30 mouse cellular contexts compared by ENCODE assay signal in the genomic region with DNA sequence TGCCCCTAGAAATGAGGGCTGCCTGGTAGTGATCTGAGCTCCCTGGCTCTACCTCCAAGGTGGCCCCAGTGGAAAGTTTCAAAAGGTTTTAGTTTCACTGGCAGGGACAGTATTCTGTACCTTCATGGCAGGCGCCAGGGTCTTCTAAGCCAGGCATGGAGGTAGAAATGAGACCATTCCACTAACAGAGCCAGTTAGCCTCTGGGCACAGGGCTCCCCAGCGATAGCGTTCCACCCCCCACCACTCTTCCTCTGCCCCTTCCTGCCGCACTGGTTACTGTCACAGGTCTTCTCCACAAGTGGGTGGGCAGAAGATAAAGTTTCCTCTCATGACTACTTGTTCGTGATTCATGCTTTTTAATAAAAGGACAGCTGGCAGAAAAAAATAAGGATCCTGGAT. TPM values are rescaled to one million over a fixed set of nuclear protein-coding genes. Genes with fewer than 3 reads are reported as not detected.
DNase-seq lines count a peak whose midpoint lies in the region; ATAC-seq and TF ChIP-seq lines count a peak whose summit lies in the region.
"Had no signal": no experiment of that assay in that cellular context is flagged by ENCODE, and none has a peak within 500 bp of the region (broad histone marks: within the 10 kb centered on the region; RNA-seq: fewer than 3 reads in every experiment).

No protein-coding gene starts in this region.

- TF ChIP-seq EP300 in heart, adult 2 months (IDR thresholded peaks at IDR 0.05; ENCODE audit: insufficient read depth, low read depth, low read length) = no peak

- TF ChIP-seq CTCF in heart, adult 2 months (IDR thresholded peaks at IDR 0.05) = no peak

- H3K27me3 ChIP-seq in heart, adult 2 months (ENCODE audit: control insufficient read depth, insufficient read depth, low read length) = no peaks in the 10 kb centered on the region
- H3K27me3 ChIP-seq in heart, embryonic 16.5 days (ENCODE audit: control insufficient read depth, insufficient read depth, low read length) = no peaks in the 10 kb centered on the region
- H3K27me3 ChIP-seq in embryonic facial prominence, embryonic 10.5 days (replicated peaks; ENCODE audit: low read depth, poor library complexity, severe bottlenecking) = peaks cover 9% of the 10 kb centered on the region; the same call in 1 of the 2 replicates
- no peaks in the 10 kb centered on the region for H3K27me3 ChIP-seq in myocyte (ENCODE audit: control insufficient read depth, insufficient read depth, insufficient read length)
- H3K27me3 ChIP-seq: embryonic facial prominence, embryonic 12.5 days had no signal

- no peak overlapping the region for H3K9ac ChIP-seq in heart, adult 2 months (ENCODE audit: low read depth, low read length)
- no peak overlapping the region for H3K9ac ChIP-seq in heart, embryonic 16.5 days (ENCODE audit: low read length)
- H3K9ac ChIP-seq: embryonic facial prominence, embryonic 12.5 days; liver, embryonic 12.5 days had no signal

- ATAC-seq in heart, embryonic 16.5 days (replicated peaks; ENCODE audit: extremely low read depth, insufficient read depth, low FRiP score) = no peak
- ATAC-seq: forebrain, embryonic 14.5 days; hindbrain, postnatal 0 days; intestine, postnatal 0 days; liver, embryonic 12.5 days had no signal

- no peak overlapping the region for H3K4me3 ChIP-seq in heart, adult 2 months
- H3K4me3 ChIP-seq in heart, embryonic 16.5 days (ENCODE audit: low read length) = no peak overlapping the region
- H3K4me3 ChIP-seq in embryonic facial prominence, embryonic 10.5 days = 0 out of 2 replicates have a peak overlapping the region, but pooled peaks have one; percentile 96
- peak overlapping the region; percentile 99 for H3K4me3 ChIP-seq in myocyte
- H3K4me3 ChIP-seq: embryonic facial prominence, embryonic 12.5 days; liver, embryonic 12.5 days had no signal

- TF ChIP-seq POLR2A in heart, adult 2 months (IDR thresholded peaks at IDR 0.05; ENCODE audit: insufficient read depth, low read depth, low read length) = no peak
- TF ChIP-seq POLR2A in myocyte (IDR thresholded peaks at IDR 0.05; ENCODE audit: insufficient read length, low read depth) = peak; percentile 63

- H3K36me3 ChIP-seq in heart, adult 2 months (ENCODE audit: control insufficient read depth, insufficient read depth, low read length) = no peaks in the 10 kb centered on the region
- no peaks in the 10 kb centered on the region for H3K36me3 ChIP-seq in heart, embryonic 16.5 days (ENCODE audit: control insufficient read depth, insufficient read depth)
- peaks cover 10% of the 10 kb centered on the region for H3K36me3 ChIP-seq in embryonic facial prominence, embryonic 10.5 days (replicated peaks)
- peaks cover 4% of the 10 kb centered on the region for H3K36me3 ChIP-seq in myocyte (ENCODE audit: control insufficient read depth, insufficient read depth)
- H3K36me3 ChIP-seq: liver, embryonic 12.5 days had no signal

- peak overlapping the region; percentile 99 for H3K27ac ChIP-seq in heart, adult 2 months
- 0 out of 2 replicates have a peak overlapping the region, but pooled peaks have one; percentile 1 for H3K27ac ChIP-seq in heart, embryonic 16.5 days (ENCODE audit: low read length)
- H3K27ac ChIP-seq in embryonic facial prominence, embryonic 10.5 days (replicated peaks) = no peak overlapping the region
- H3K27ac ChIP-seq: embryonic facial prominence, embryonic 12.5 days; hindbrain, postnatal 0 days; liver, embryonic 12.5 days; stomach, postnatal 0 days had no signal

- H3K4me1 ChIP-seq in heart, adult 2 months (ENCODE audit: control insufficient read depth, insufficient read depth, low read length) = peaks cover 24% of the 10 kb centered on the region
- peaks cover 37% of the 10 kb centered on the region for H3K4me1 ChIP-seq in heart, embryonic 16.5 days (ENCODE audit: control insufficient read depth, insufficient read depth, low read length)
- H3K4me1 ChIP-seq in embryonic facial prominence, embryonic 10.5 days = peaks cover 72% of the 10 kb centered on the region

- H3K9me3 ChIP-seq in heart, embryonic 16.5 days (replicated peaks; ENCODE audit: control insufficient read depth, low read length) = no peaks in the 10 kb centered on the region
- H3K9me3 ChIP-seq in embryonic facial prominence, embryonic 10.5 days = no peaks in the 10 kb centered on the region
- H3K9me3 ChIP-seq: embryonic facial prominence, embryonic 12.5 days; liver, embryonic 12.5 days had no signal

- H3ac ChIP-seq in myocyte (ENCODE audit: control insufficient read depth, insufficient read length) = no peak overlapping the region

- H3K79me2 ChIP-seq in heart, adult 2 months (replicated peaks; ENCODE audit: control insufficient read depth, insufficient read depth, low read length) = no peaks in the 10 kb centered on the region; the same call in 1 of the 2 replicates
- H3K79me2 ChIP-seq in myocyte (ENCODE audit: control insufficient read depth, insufficient read depth) = peaks cover 25% of the 10 kb centered on the region

- intact Hi-C loops in heart, adult 2 months (cut with DNase I) = no loop called here
- intact Hi-C loops in heart, postnatal 36 days (cut with DNase I) = no loop called here
- intact Hi-C loops in heart, postnatal 10 days (cut with DNase I) = no loop called here

- DNase-seq in heart, adult 2 months = no peak
- no peak for DNase-seq in heart, postnatal 36 days
- DNase-seq in heart, postnatal 10 days = no peak
- DNase-seq in embryonic facial prominence, embryonic 10.5 days (ENCODE audit: low spot score) = no peak
- DNase-seq in urinary bladder, postnatal 10 days (ENCODE audit: low spot score) = no peak
- DNase-seq: cerebellum, adult 11-12 months; gastrocnemius, postnatal 14 days; kidney, postnatal 14 days; lung, postnatal 10 days; right cerebral cortex, postnatal 14 days; thymus, adult 2 months; thymus, postnatal 4 days had no signal

- WGBS in heart, adult 2 months = 56% methylated on average over 5 of the region's 5 CpGs
- 66% methylated on average over 5 of the region's 5 CpGs for WGBS in heart, embryonic 16.5 days
- WGBS in embryonic facial prominence, embryonic 10.5 days = 57% methylated on average over 5 of the region's 5 CpGs

- H3K4me2 ChIP-seq in heart, embryonic 16.5 days (ENCODE audit: low read depth, low read length) = no peak overlapping the region
- peak overlapping the region; percentile 98 for H3K4me2 ChIP-seq in myocyte (ENCODE audit: low read depth)
- H3K4me2 ChIP-seq: liver, embryonic 12.5 days had no signal

TF ChIP-seq in myocyte, 11 proteins besides CTCF, POLR2A, EP300 and RAD21:
- TF ChIP-seq MYOD1 (IDR thresholded peaks at IDR 0.05; ENCODE audit: control insufficient read depth in 1 of 3, insufficient read length in 2 of 3, low read depth in 2 of 3) (peak in 1 of 3 experiments; percentile 50), POLR2AphosphoS2 (IDR thresholded peaks at IDR 0.05; ENCODE audit: insufficient read length, low read depth) (peak; percentile 63), MYOG (IDR thresholded peaks at IDR 0.05; ENCODE audit: control insufficient read depth in 1 of 3, insufficient read depth in 1 of 3, insufficient read length in 2 of 3, low read depth in 2 of 3) (peak in 1 of 3 experiments; percentile 2), TCF12 (IDR thresholded peaks at IDR 0.05; ENCODE audit: insufficient read depth, poor library complexity, severe bottlenecking) (no peak)

RNA-seq across cellular contexts. Expression of a gene that starts 1.7 kb away (rescaled TPM):
- 10 to 100 TPM; 10.6 to 11.1 TPM for total RNA-seq in heart, adult 2 months (2021)
- polyA plus RNA-seq in heart, adult 2 months (2012; rRNA removed) = 12.7 and 15.2 TPM in 2 replicates
- 10 to 100 TPM; 15.0 to 17.1 TPM for total RNA-seq in heart, postnatal 36 days (2021)
- 7.8 and 8.8 TPM in 2 replicates for polyA plus RNA-seq in heart, embryonic 16.5 days (2015; fragmentation: Nextera tagmentation; extraction: Ambion mirVana)
- total RNA-seq in heart, postnatal 10 days (2021) = 10 to 100 TPM; 24.4 to 25.0 TPM
- polyA plus RNA-seq in embryonic facial prominence, embryonic 10.5 days (2016; fragmentation: Nextera tagmentation; extraction: Ambion mirVana) = 24.9 and 25.9 TPM in 2 replicates
- 30.7 TPM for polyA plus RNA-seq in myocyte (2012; fragmentation: generic; extraction: Trizol)
- total RNA-seq: neutrophil, adult 5-6 weeks had no signal

RNA-seq across cellular contexts. Expression of a gene that starts 12.6 kb away (rescaled TPM):
- 1 to 10 TPM; 6.2 to 6.3 TPM for total RNA-seq in heart, adult 2 months (2021)
- polyA plus RNA-seq in heart, adult 2 months (2012; rRNA removed) = 11.1 TPM in 2 replicates
- 1 to 10 TPM; 7.3 to 7.8 TPM for total RNA-seq in heart, postnatal 36 days (2021)
- polyA plus RNA-seq in heart, embryonic 16.5 days (2015; fragmentation: Nextera tagmentation; extraction: Ambion mirVana) = 31.1 and 32.5 TPM in 2 replicates
- total RNA-seq in heart, postnatal 10 days (2021) = 10 to 100 TPM; 12.9 to 14.1 TPM
- 18.9 and 20.3 TPM in 2 replicates for polyA plus RNA-seq in embryonic facial prominence, embryonic 10.5 days (2016; fragmentation: Nextera tagmentation; extraction: Ambion mirVana)
- polyA plus RNA-seq in myocyte (2012; fragmentation: generic; extraction: Trizol) = 17.9 TPM

RNA-seq across cellular contexts. Expression of a gene that starts 20.7 kb away (rescaled TPM):
- total RNA-seq in heart, adult 2 months (2021) = 100 to 1,000 TPM; 148 to 172 TPM
- 0.09 TPM in 1 of 2 replicates, not detected in the other for polyA plus RNA-seq in heart, adult 2 months (2012; rRNA removed)
- total RNA-seq in heart, postnatal 36 days (2021) = 100 to 1,000 TPM in 1 of 2 experiments, 10 to 100 TPM in 1; 93.9 to 209 TPM
- polyA plus RNA-seq in heart, embryonic 16.5 days (2015; fragmentation: Nextera tagmentation; extraction: Ambion mirVana) = not detected in 2 replicates
- total RNA-seq in heart, postnatal 10 days (2021) = 100 to 1,000 TPM in 1 of 2 experiments, 10 to 100 TPM in 1; 90.6 to 123 TPM
- polyA plus RNA-seq in embryonic facial prominence, embryonic 10.5 days (2016; fragmentation: Nextera tagmentation; extraction: Ambion mirVana) = 0.54 TPM in 1 of 2 replicates, not detected in the other
- polyA plus RNA-seq in myocyte (2012; fragmentation: generic; extraction: Trizol) = 0.13 TPM
- total RNA-seq: adrenal gland, adult 2 months; adrenal gland, postnatal 4 days; hindbrain, postnatal 0 days; layer of hippocampus, adult 18-20 months; layer of hippocampus, postnatal 14 days; left cerebral cortex, adult 8-10 months; MEL; neutrophil, adult 5-6 weeks had no signal
- polyA plus RNA-seq: adrenal gland, adult 2 months; forebrain, embryonic 14.5 days; heart, embryonic 11.5 days; hindbrain, embryonic 11.5 days; hindbrain, postnatal 0 days; midbrain, embryonic 11.5 days; thymus, adult 2 months had no signal

RNA-seq across cellular contexts. Expression of a gene that starts 23.2 kb away (rescaled TPM):
- total RNA-seq in heart, adult 2 months (2021) = 100 to 1,000 TPM; 310 to 338 TPM
- 397 and 412 TPM in 2 replicates for polyA plus RNA-seq in heart, adult 2 months (2012; rRNA removed)
- total RNA-seq in heart, postnatal 36 days (2021) = 100 to 1,000 TPM; 203 to 373 TPM
- polyA plus RNA-seq in heart, embryonic 16.5 days (2015; fragmentation: Nextera tagmentation; extraction: Ambion mirVana) = 30.2 and 32.7 TPM in 2 replicates
- total RNA-seq in heart, postnatal 10 days (2021) = 100 to 1,000 TPM; 189 to 244 TPM
- 15.5 and 16.6 TPM in 2 replicates for polyA plus RNA-seq in embryonic facial prominence, embryonic 10.5 days (2016; fragmentation: Nextera tagmentation; extraction: Ambion mirVana)
- 78.6 TPM for polyA plus RNA-seq in myocyte (2012; fragmentation: generic; extraction: Trizol)

RNA-seq across cellular contexts. Expression of a gene that starts 48.2 kb away (rescaled TPM):
- 10 to 100 TPM; 11.1 to 15.1 TPM for total RNA-seq in heart, adult 2 months (2021)
- polyA plus RNA-seq in heart, adult 2 months (2012; rRNA removed) = 14.1 and 15.6 TPM in 2 replicates
- 10 to 100 TPM; 16.0 to 19.2 TPM for total RNA-seq in heart, postnatal 36 days (2021)
- polyA plus RNA-seq in heart, embryonic 16.5 days (2015; fragmentation: Nextera tagmentation; extraction: Ambion mirVana) = 1.8 and 2.4 TPM in 2 replicates
- 10 to 100 TPM; 15.3 to 18.3 TPM for total RNA-seq in heart, postnatal 10 days (2021)
- 3.5 and 3.6 TPM in 2 replicates for polyA plus RNA-seq in embryonic facial prominence, embryonic 10.5 days (2016; fragmentation: Nextera tagmentation; extraction: Ambion mirVana)
- 10.2 TPM for polyA plus RNA-seq in myocyte (2012; fragmentation: generic; extraction: Trizol)

Comparison
In these comparisons a context has a peak if more than half of its experiments do, and no peak if none do; other contexts are left out.
1. H3K4me3 ChIP-seq: peak in embryonic facial prominence, embryonic 10.5 days (single experiment) and myocyte (single experiment); none in heart, adult 2 months (single experiment) and heart, embryonic 16.5 days (single experiment).